Mouse (Mus musculus) heart, adult 2 months (tissue): ENCODE data around the gene Fgfr2. TPM values are rescaled to one million over a fixed set of nuclear protein-coding genes. Genes with fewer than 3 reads are reported as not detected.

Experiments used
- DNase-seq, 2 experiments: peaks; one replicate each; pipeline ENCODE4 v3.0.0; 2021
- H3K27ac ChIP-seq: fragments of 200-600 bp; 2 replicates; pipeline ENCODE4 v1.8.1; 2022
- H3K27me3 ChIP-seq: fragments of 200-500 bp; 2 replicates; pipeline ENCODE4 v1.6.1; 2012; ENCODE audit warnings: mild to moderate bottlenecking, low read length, inconsistent platforms, mixed read lengths; ENCODE audit not compliant: control insufficient read depth, insufficient read depth
- H3K36me3 ChIP-seq: fragments of 200-500 bp; 2 replicates; pipeline ENCODE4 v1.6.1; 2012; ENCODE audit warnings: low read length, inconsistent platforms; ENCODE audit not compliant: control insufficient read depth, insufficient read depth
- H3K4me1 ChIP-seq: fragments of 200-500 bp; 2 replicates; pipeline ENCODE4 v1.6.1; 2011; ENCODE audit warnings: low read length; ENCODE audit not compliant: control insufficient read depth, insufficient read depth
- H3K4me3 ChIP-seq: fragments of 200-600 bp; 2 replicates; pipeline ENCODE4 v1.8.1; 2022
- H3K79me2 ChIP-seq: fragments of 200-500 bp; replicated peaks from 2 replicates; pipeline ENCODE4 v1.6.1; 2012; ENCODE audit warnings: mild to moderate bottlenecking, inconsistent platforms, low read length, moderate library complexity, mixed read lengths; ENCODE audit not compliant: control insufficient read depth, insufficient read depth
- H3K9ac ChIP-seq: fragments of 200-500 bp; 2 replicates; pipeline ENCODE4 v1.6.1; 2012; ENCODE audit warnings: low read depth, mild to moderate bottlenecking, control low read depth, inconsistent platforms, low read length, mixed read lengths
- CTCF ChIP-seq: fragments of 200-600 bp; IDR thresholded peaks from 2 replicates; pipeline ENCODE4 v1.8.1; 2022; ENCODE audit warnings: antibody characterized with exemption, mild to moderate bottlenecking, moderate library complexity
- EP300 ChIP-seq: fragments of 200-500 bp; IDR thresholded peaks from 2 replicates; pipeline ENCODE4 v1.6.1; 2011; ENCODE audit warnings: low read depth, low read length, control low read depth; ENCODE audit not compliant: insufficient read depth
- POLR2A ChIP-seq: fragments of 200-500 bp; IDR thresholded peaks from 2 replicates; pipeline ENCODE4 v1.6.1; 2011; ENCODE audit warnings: mild to moderate bottlenecking, low read depth, low read length, control low read depth; ENCODE audit not compliant: insufficient read depth
- WGBS: fragments of 180-500 bp; shearing (Covaris S2); methylation state at CpG from one replicate; pipeline ENCODE4 v1.1.7; 2018; 5-methylcytosine and 5-hydroxymethylcytosine counted together
- intact Hi-C: fragments of 180-260 bp; cut with DNase I; formaldehyde crosslinking; loops from one replicate; pipeline ENCODE4 v1.15.1; 2025
- polyA plus RNA-seq: library from polyadenylated mRNA; depleted of rRNA; stranded (reverse); fragments of >200 nt; gene quantifications from 2 replicates; pipeline ENCODE4 v1.2.3, GENCODE M21; 2012
- total RNA-seq, 2 experiments: library from RNA; stranded (reverse); gene quantifications; 2 replicates each; pipeline ENCODE4 v1.2.3; 2021

The Fgfr2 gene
- total and polyA plus RNA-seq, 3 experiments, result 1.1 to 2.0 (median 1.3) TPM

DNA sequence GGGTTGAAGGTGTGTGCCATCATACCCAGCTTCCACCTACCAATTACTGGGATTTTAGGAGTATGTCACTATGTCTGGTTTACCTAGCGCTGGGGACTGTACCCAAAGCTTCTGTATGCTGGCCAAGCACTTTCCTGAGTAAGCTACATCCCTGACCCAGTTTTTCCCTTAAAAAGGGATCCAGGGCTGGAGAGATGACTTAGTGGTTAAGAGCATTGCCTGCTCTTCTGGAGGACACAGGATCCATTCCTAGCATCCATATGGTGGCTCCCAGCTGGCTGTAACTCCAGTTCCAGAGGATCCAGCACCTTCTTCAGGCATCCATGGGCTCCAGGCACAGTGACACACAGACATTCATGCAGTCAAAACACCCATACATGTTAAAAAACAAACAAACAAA, 476.6 kb downstream of the Fgfr2 start:
- H3K9ac ChIP-seq, result no peak overlapping the region
- TF ChIP-seq CTCF (no peak), POLR2A (no peak), EP300 (no peak)
- H3K4me1 ChIP-seq, result no peaks in the 10 kb centered on the region
- intact Hi-C loops, result no loop called here
- 91% methylated on average over 1 of the region's 1 CpGs for WGBS
- no peak overlapping the region for H3K4me3 ChIP-seq
- no peaks in the 10 kb centered on the region for H3K27me3 ChIP-seq
- no peak overlapping the region for H3K27ac ChIP-seq
- DNase-seq, result no peak
- H3K36me3 ChIP-seq, result no peaks in the 10 kb centered on the region
- H3K79me2 ChIP-seq, result no peaks in the 10 kb centered on the region

DNA sequence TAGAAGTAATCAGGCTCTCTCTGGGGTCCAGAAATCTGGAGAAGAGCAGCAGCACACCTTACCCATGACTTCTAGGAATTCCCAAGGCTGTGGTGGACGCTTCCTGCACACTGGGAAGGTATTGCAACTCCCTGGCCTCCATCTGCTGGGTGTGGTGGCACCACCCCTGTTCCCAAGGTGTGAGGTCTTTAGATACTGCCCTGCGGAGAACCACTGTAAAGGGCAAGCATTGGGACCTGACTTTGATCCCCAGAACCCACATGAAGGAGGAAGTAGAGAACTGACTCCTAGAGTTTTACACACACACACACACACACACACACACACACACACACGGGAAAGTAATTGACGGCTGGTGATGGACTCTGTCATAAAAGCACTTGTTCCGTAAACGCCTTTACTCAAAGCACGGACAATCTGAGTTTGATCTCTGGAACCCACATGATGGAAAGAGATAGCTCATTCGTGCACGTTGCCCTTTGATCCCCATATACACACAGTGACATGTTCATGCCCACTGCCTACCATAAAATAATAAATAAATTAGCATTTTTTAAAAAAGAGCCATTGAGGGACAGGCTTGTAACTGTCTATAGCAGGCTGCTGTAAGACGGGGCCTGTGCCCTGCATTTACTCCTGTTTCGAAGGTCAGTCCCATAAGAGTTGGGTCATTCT, 478.4 kb downstream of the Fgfr2 start:
- intact Hi-C loops, result no loop called here
- Histone ChIP-seq H3K79me2 (no peaks in the 10 kb centered on the region), H3K27ac (no peak overlapping the region), H3K4me3 (no peak overlapping the region), H3K36me3 (no peaks in the 10 kb centered on the region), H3K9ac (no peak overlapping the region), H3K27me3 (no peaks in the 10 kb centered on the region), H3K4me1 (no peaks in the 10 kb centered on the region)
- TF ChIP-seq CTCF (no peak), POLR2A (no peak), EP300 (no peak)
- 89% methylated on average over 11 of the region's 11 CpGs for WGBS
- no peak for DNase-seq

DNA sequence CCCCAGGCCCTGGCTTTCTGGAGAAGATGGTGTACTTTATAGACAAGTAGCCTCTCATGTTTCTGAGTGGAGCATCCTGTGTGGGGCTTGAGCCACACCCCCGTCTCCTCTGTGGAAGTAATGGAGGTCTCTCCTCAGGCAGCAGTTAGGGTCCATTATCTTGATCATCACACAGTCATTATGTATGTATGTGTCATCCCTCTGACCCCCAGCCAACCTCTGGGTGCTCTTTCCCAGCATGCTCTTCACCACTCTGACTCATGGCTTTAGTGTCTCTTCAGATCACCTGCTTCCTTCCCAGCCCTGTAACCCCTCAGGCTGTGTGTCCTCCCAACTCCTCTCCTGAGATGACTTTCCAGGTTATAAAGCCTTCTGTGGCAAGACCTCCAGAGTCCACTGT, 481.5 kb downstream of the Fgfr2 start:
- H3K27me3 ChIP-seq, result no peaks in the 10 kb centered on the region
- no peak overlapping the region for H3K27ac ChIP-seq
- intact Hi-C loops, result no loop called here
- H3K79me2 ChIP-seq, result no peaks in the 10 kb centered on the region
- no peak overlapping the region for H3K9ac ChIP-seq
- no peaks in the 10 kb centered on the region for H3K4me1 ChIP-seq
- H3K4me3 ChIP-seq, result no peak overlapping the region
- no peak for DNase-seq
- no peak for TF ChIP-seq EP300
- no peak for TF ChIP-seq POLR2A
- TF ChIP-seq CTCF, result no peak
- 94% methylated on average over 1 of the region's 1 CpGs for WGBS
- H3K36me3 ChIP-seq, result no peaks in the 10 kb centered on the region

DNA sequence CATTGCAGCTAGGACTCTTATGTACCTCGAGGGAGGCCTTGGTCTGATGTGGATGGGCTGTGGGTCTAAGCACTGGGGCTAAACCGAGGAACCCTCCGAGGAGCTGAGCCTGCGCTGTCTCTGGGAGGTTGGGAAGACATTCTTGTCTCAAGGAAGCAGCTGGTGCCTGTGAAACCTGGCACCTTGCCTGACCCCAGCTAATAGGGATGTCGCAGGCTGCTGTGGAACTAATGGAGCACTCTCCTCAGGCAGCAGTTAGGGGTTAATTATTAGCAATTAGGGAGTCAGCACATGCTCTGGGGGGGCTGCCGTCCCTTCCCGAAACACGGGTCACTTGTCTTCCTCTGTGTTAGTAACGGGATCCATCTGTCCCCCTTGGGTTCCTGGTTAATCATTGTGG, 482.2 kb downstream of the Fgfr2 start:
- no peaks in the 10 kb centered on the region for H3K27me3 ChIP-seq
- no peak overlapping the region for H3K27ac ChIP-seq
- H3K4me1 ChIP-seq, result no peaks in the 10 kb centered on the region
- no peak overlapping the region for H3K9ac ChIP-seq
- H3K79me2 ChIP-seq, result no peaks in the 10 kb centered on the region
- intact Hi-C loops, result no loop called here
- TF ChIP-seq EP300 (no peak), POLR2A (no peak), CTCF (no peak)
- no peaks in the 10 kb centered on the region for H3K36me3 ChIP-seq
- 40% methylated on average over 9 of the region's 9 CpGs for WGBS
- no peak overlapping the region for H3K4me3 ChIP-seq
- DNase-seq, result no peak

DNA sequence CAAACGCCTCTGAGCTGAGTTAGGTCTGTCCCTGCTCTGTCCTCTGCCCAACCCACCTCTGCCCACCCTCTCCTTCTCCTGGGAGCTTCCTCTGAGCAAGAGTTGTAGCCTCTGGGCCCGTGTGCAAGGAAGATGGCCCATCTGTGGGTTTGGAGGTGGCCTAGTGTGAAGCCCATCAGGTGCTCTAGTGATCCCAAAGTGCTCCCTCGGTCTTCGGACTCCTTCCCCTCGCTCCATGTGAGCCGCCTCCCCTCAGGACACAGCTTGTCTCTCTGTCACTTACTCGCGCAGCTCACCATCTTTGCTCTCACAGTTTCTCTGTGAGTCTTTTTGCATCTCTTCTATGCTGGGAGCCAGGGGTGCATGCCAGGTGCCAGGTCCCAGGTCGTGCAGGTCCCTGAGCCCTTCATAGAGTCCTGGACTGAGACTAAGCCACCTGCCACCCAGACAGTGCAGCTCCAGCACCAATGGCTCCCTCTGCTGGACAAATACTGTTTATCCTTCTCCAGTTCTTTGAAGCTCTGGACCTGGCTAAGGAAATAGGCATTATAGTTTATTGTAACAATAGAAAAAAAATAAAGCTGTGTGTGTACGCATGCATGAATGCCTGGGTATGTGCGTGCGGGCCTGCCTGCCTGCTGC, 484.6 kb downstream of the Fgfr2 start:
- 55% methylated on average over 12 of the region's 12 CpGs for WGBS
- peak in 1 of 2 experiments; percentile 26 for DNase-seq
- intact Hi-C loops, result loop anchor here (2.0 to 5.0 kb wide), 3 partner anchors 62 to 741 kb away; partner anchors contain the start of gene Oat
- Histone ChIP-seq H3K9ac (no peak overlapping the region), H3K4me1 (no peaks in the 10 kb centered on the region), H3K27me3 (no peaks in the 10 kb centered on the region), H3K79me2 (no peaks in the 10 kb centered on the region), H3K27ac (no peak overlapping the region), H3K36me3 (no peaks in the 10 kb centered on the region), H3K4me3 (no peak overlapping the region)
- no peak for TF ChIP-seq POLR2A
- peak; percentile 87 for TF ChIP-seq CTCF

DNA sequence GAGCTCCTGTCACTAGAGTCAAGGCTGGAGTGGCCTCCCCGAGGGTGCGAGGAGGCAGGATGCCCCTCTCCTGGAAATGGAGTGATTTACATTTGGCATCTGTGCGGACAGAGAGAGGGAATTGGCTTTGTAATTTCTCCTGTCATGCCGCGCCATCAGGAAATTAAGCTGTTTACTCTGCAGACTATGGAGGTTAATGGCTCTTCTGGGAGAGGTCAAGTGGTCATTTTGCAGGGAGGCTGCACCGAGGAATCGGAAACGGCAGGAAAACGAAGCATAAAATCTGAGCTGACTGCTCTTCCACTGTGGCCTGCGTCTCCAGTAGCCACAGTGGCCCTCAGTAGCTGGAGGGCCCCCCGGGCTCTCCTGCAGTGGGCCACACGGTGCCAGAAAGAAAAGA, 485.9 kb downstream of the Fgfr2 start:
- H3K27me3 ChIP-seq, result no peaks in the 10 kb centered on the region
- TF ChIP-seq EP300 (no peak), CTCF (no peak), POLR2A (no peak)
- H3K36me3 ChIP-seq, result no peaks in the 10 kb centered on the region
- DNase-seq, result no peak
- H3K27ac ChIP-seq, result no peak overlapping the region
- 62% methylated on average over 12 of the region's 12 CpGs for WGBS
- H3K4me1 ChIP-seq, result no peaks in the 10 kb centered on the region
- intact Hi-C loops, result loop anchor here (5.0 kb wide), 2 partner anchors 410 to 740 kb away; no protein-coding TSS in a partner anchor
- no peaks in the 10 kb centered on the region for H3K79me2 ChIP-seq
- no peak overlapping the region for H3K9ac ChIP-seq
- H3K4me3 ChIP-seq, result no peak overlapping the region
